In the genomic region with DNA sequence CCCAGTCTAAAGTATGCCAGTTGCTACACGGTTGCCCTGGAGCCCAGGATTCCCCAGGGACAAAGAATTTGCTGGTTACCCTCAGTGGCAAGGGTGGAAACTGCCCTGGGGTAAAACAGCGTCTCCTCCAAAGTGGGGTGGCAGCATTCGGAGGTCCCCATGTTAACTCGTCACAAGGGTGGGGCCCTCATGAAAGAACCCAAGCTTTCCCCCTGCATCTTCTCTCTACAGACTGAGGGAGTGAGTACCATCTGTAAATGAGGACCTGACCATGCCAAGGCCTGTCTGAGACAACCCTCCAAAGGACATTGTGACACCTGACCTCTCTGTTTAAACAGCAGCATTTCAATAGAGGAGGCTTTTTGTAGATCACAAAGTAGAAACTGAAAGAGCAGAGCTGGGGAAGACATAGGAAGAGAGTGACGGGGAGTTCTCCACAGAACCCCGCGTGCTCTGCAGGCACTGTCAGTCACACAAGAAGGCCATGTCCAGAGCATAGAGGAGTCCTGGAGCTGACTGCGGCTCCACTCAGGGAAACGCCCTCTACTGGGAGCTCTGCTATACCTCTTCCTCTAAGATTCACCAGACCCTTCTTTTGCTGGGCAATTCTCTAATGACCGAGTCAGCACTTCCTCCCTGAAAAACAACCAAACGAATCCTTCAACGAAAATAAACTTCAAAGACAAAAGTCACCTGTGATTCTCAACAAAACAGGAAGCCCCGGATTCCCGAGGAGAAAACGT, we compare ENCODE assay signal across 9 mouse cellular contexts. TPM values are rescaled to one million over a fixed set of nuclear protein-coding genes. Genes with fewer than 3 reads are reported as not detected.
DNase-seq lines count a peak whose midpoint lies in the region; ATAC-seq and TF ChIP-seq lines count a peak whose summit lies in the region.
"Had no signal": no experiment of that assay in that cellular context is flagged by ENCODE, and none has a peak within 500 bp of the region (broad histone marks: within the 10 kb centered on the region; RNA-seq: fewer than 3 reads in every experiment).

No protein-coding gene starts in this region.

- ATAC-seq in hindbrain, postnatal 0 days = peak; percentile 58; the same call in 1 of the 2 replicates

- H3K9ac ChIP-seq in CH12.LX (ENCODE audit: insufficient read depth, low read depth) = no peak overlapping the region
- H3K9ac ChIP-seq in hindbrain, postnatal 0 days (replicated peaks; ENCODE audit: low read length) = no peak overlapping the region
- H3K9ac ChIP-seq: limb, embryonic 15.5 days had no signal

- peaks cover 4 to 13% of the 10 kb centered on the region in 2 experiments; a peak in 3 of 4 replicates for H3K4me1 ChIP-seq in CH12.LX (ENCODE audit: control insufficient read depth in 1 of 2, insufficient read depth in 2 of 2)
- H3K4me1 ChIP-seq in hindbrain, postnatal 0 days (ENCODE audit: insufficient read depth, low read length) = no peaks in the 10 kb centered on the region
- peaks cover 17% of the 10 kb centered on the region for H3K4me1 ChIP-seq in midbrain, embryonic 10.5 days
- H3K4me1 ChIP-seq: limb, embryonic 15.5 days had no signal

- intact Hi-C loops in heart, postnatal 14 days (cut with DNase I) = no loop called here

- peaks cover 11% of the 10 kb centered on the region for H3K27me3 ChIP-seq in CH12.LX (replicated peaks)
- H3K27me3 ChIP-seq in hindbrain, postnatal 0 days (ENCODE audit: insufficient read depth, low read length) = no peaks in the 10 kb centered on the region
- no peaks in the 10 kb centered on the region for H3K27me3 ChIP-seq in midbrain, embryonic 10.5 days (ENCODE audit: low read depth, poor library complexity, severe bottlenecking)

- no peak overlapping the region for H3K4me3 ChIP-seq in CH12.LX (replicated peaks in 1 of 3; ENCODE audit: low read depth in 2 of 3, low read length in 2 of 3, poor library complexity in 1 of 3)
- no peak overlapping the region for H3K4me3 ChIP-seq in hindbrain, postnatal 0 days (ENCODE audit: low read length)
- H3K4me3 ChIP-seq in midbrain, embryonic 10.5 days = no peak overlapping the region
- H3K4me3 ChIP-seq: limb, embryonic 15.5 days had no signal

- dilution Hi-C loops in CH12.LX (cut with MboI; ENCODE audit: extremely low pct_ligation_motif_present, extremely low pct_unique_long_range_greater_than_20kb, low sequenced_read_pairs) = no loop called here

- H3K27ac ChIP-seq in CH12.LX (ENCODE audit: insufficient read depth, low read depth) = no peak overlapping the region
- no peak overlapping the region for H3K27ac ChIP-seq in hindbrain, postnatal 0 days
- peak overlapping the region; percentile 59 for H3K27ac ChIP-seq in midbrain, embryonic 10.5 days (replicated peaks)
- H3K27ac ChIP-seq: limb, embryonic 15.5 days had no signal

- H3K79me2 ChIP-seq in CH12.LX (replicated peaks; ENCODE audit: control insufficient read depth, extremely low read depth, insufficient read depth, poor library complexity, severe bottlenecking) = no peaks in the 10 kb centered on the region

- TF ChIP-seq POLR2A in CH12.LX (IDR thresholded peaks at IDR 0.05; ENCODE audit: low read depth, low read length) = no peak

- peak in 1 of 2 experiments; percentile 70; a peak in 2 of 4 replicates for TF ChIP-seq CTCF in CH12.LX (conservative IDR thresholded peaks at IDR 0.05 in 1 of 2, IDR thresholded peaks at IDR 0.05 in 1 of 2; ENCODE audit: low read depth in 2 of 2, low read length in 2 of 2)
- peak; percentile 57 for TF ChIP-seq CTCF in hindbrain, postnatal 0 days (IDR thresholded peaks at IDR 0.05; ENCODE audit: low read depth)

- WGBS in hindbrain, postnatal 0 days = 32% methylated on average over 15 of the region's 15 CpGs
- WGBS in midbrain, embryonic 10.5 days = 40% methylated on average over 15 of the region's 15 CpGs

- DNase-seq in heart, postnatal 14 days = peak; percentile 13 to 29
- DNase-seq in heart, adult 9 months (ENCODE audit: low spot score in 2 of 2) = no peak
- DNase-seq in CH12.LX (ENCODE audit: extremely low read depth) = peak; percentile 31
- peak; percentile 27 to 61 for DNase-seq in adrenal gland, postnatal 36 days
- DNase-seq in hindbrain, postnatal 0 days (ENCODE audit: low spot score) = peak; percentile 51
- peak; percentile 29 for DNase-seq in midbrain, embryonic 10.5 days (ENCODE audit: low spot score)
- DNase-seq in cerebellum, adult 11 months = no peak
- no peak for DNase-seq in cerebellum, adult 9-10 months

- no peaks in the 10 kb centered on the region for H3K36me3 ChIP-seq in CH12.LX (replicated peaks in 1 of 2; ENCODE audit: control insufficient read depth in 1 of 2, insufficient read depth in 1 of 2, low read length in 1 of 2)
- no peaks in the 10 kb centered on the region for H3K36me3 ChIP-seq in hindbrain, postnatal 0 days (ENCODE audit: insufficient read depth, low read length)
- H3K36me3 ChIP-seq in midbrain, embryonic 10.5 days = no peaks in the 10 kb centered on the region
- H3K36me3 ChIP-seq: limb, embryonic 15.5 days had no signal

- in situ Hi-C loops in CH12.LX (cut with MboI; ENCODE audit: low pct_ligation_motif_present, low pct_unique_long_range_greater_than_20kb, low sequenced_read_pairs) = no loop called here

- H3K4me2 ChIP-seq in CH12.LX (ENCODE audit: insufficient read depth, low read depth, poor library complexity, severe bottlenecking) = peak overlapping the region; percentile 22; the same call in 1 of the 2 replicates
- no peak overlapping the region for H3K4me2 ChIP-seq in hindbrain, postnatal 0 days (ENCODE audit: low read depth, low read length)
- H3K4me2 ChIP-seq: limb, embryonic 15.5 days had no signal

- no peaks in the 10 kb centered on the region for H3K9me3 ChIP-seq in CH12.LX (replicated peaks; ENCODE audit: low read length)
- no peaks in the 10 kb centered on the region for H3K9me3 ChIP-seq in hindbrain, postnatal 0 days (ENCODE audit: low read length)
- no peaks in the 10 kb centered on the region for H3K9me3 ChIP-seq in midbrain, embryonic 10.5 days (replicated peaks)
- H3K9me3 ChIP-seq: limb, embryonic 15.5 days had no signal

- no peak; the same call in none of the 2 replicates for TF ChIP-seq RAD21 in CH12.LX (IDR thresholded peaks at IDR 0.05; ENCODE audit: low read depth, low read length)

- no peak for TF ChIP-seq EP300 in CH12.LX (IDR thresholded peaks at IDR 0.05; ENCODE audit: low read length)

TF ChIP-seq in CH12.LX, 34 proteins besides CTCF, POLR2A, EP300 and RAD21:
- TF ChIP-seq BHLHE40 (IDR thresholded peaks at IDR 0.05; ENCODE audit: low read depth, low read length) (no peak), MAFK (IDR thresholded peaks at IDR 0.05; ENCODE audit: insufficient replicate concordance, low read length) (peak; percentile 77; the same call in 1 of the 2 replicates), SMC3 (IDR thresholded peaks at IDR 0.05; ENCODE audit: low read depth, low read length) (peak; percentile 49), RCOR1 (conservative IDR thresholded peaks at IDR 0.05; ENCODE audit: low read depth, low read length) (no peak), IRF4 (IDR thresholded peaks at IDR 0.05; ENCODE audit: low read depth, low read length) (no peak), KAT2A (IDR thresholded peaks at IDR 0.05; ENCODE audit: insufficient replicate concordance, low read length) (no peak), ELF1 (IDR thresholded peaks at IDR 0.05; ENCODE audit: low read depth, low read length) (0 out of 2 replicates have a peak, but pooled peaks have one; percentile 11)

RNA-seq across cellular contexts. Expression of a gene that starts 49.3 kb away (rescaled TPM):
- 10 to 100 TPM in 1 of 2 experiments, 1 to 10 TPM in 1; 8.0 to 10.6 TPM for total RNA-seq in heart, postnatal 14 days (2021)
- 22.6 and 24.4 TPM in 2 replicates for total RNA-seq in CH12.LX (2012; rRNA removed)
- 36.2 and 40.4 TPM in 2 replicates for total RNA-seq in CH12.LX (2014; rRNA removed)
- polyA plus RNA-seq in CH12.LX (2012; ENCODE audit: insufficient read length, low read depth) = 33.2 and 36.9 TPM in 2 replicates
- 10 to 100 TPM; 15.5 to 15.9 TPM for total RNA-seq in adrenal gland, postnatal 36 days (2021)
- total RNA-seq in hindbrain, postnatal 0 days (2014; rRNA removed) = 191 and 199 TPM in 2 replicates
- 75.7 and 78.5 TPM in 2 replicates for polyA plus RNA-seq in hindbrain, postnatal 0 days (2015; fragmentation: Nextera tagmentation; extraction: Ambion mirVana)
- polyA plus RNA-seq in midbrain, embryonic 10.5 days (2016; fragmentation: Nextera tagmentation; extraction: Ambion mirVana) = 65.3 and 66.6 TPM in 2 replicates

Comparison
In these comparisons a context has a peak if more than half of its experiments do, and no peak if none do; other contexts are left out.
1. DNase-seq: peak in heart, postnatal 14 days (2 of 2), CH12.LX (single experiment), adrenal gland, postnatal 36 days (2 of 2), hindbrain, postnatal 0 days (single experiment) and midbrain, embryonic 10.5 days (single experiment); none in heart, adult 9 months (0 of 2), cerebellum, adult 11 months (single experiment) and cerebellum, adult 9-10 months (single experiment).